Mouse (Mus musculus): ENCODE data around the gene Agrn.

- TF ChIP-seq CTCF (IDR thresholded peaks at IDR 0.05; ENCODE audit: extremely low read depth, insufficient read depth, insufficient read length, insufficient replicate concordance) = no peak
- no peak for TF ChIP-seq POLR2A (IDR thresholded peaks at IDR 0.05; ENCODE audit: low read depth, low read length)
Measured at GRCm38 (mm10) chr4:156193200-156193590, 4.1 kb downstream of the Agrn start.
